Mouse (Mus musculus) lung, embryonic 16.5 days (tissue): ENCODE measurements around the gene Setdb1. TPM values are rescaled to one million over a fixed set of nuclear protein-coding genes. Genes with fewer than 3 reads are reported as not detected.
"Not testable (repeated sequence)": the region's sequence is repeated elsewhere in the genome, so short reads cannot be mapped to it uniquely, and the experiment has no call there.

Source experiments
- ATAC-seq: fragments of 200-750 bp; cut with Nextera tagmentation; 2 replicates; pipeline ENCODE4 v1.8.0; 2017; ENCODE audit warnings: low read depth, mild to moderate bottlenecking, moderate library complexity
- H3K27ac ChIP-seq: fragments of 300-500 bp; sonication (generic); 2 replicates; pipeline ENCODE4 v1.5.1; 2014; ENCODE audit warnings: mild to moderate bottlenecking, control low read depth, low read length
- H3K27me3 ChIP-seq: fragments of 300-500 bp; sonication (generic); 2 replicates; pipeline ENCODE4 v1.6.1; 2014; ENCODE audit warnings: low read depth, low read length, mixed read lengths; ENCODE audit not compliant: control insufficient read depth, insufficient read depth
- H3K36me3 ChIP-seq: fragments of 300-500 bp; sonication (generic); 2 replicates; pipeline ENCODE4 v1.6.1; 2014; ENCODE audit warnings: low read length; ENCODE audit not compliant: control insufficient read depth, insufficient read depth
- H3K4me1 ChIP-seq: fragments of 300-500 bp; sonication (generic); replicated peaks from 2 replicates; pipeline ENCODE4 v1.6.1; 2014; ENCODE audit warnings: low read length, mixed read lengths; ENCODE audit not compliant: control insufficient read depth, insufficient read depth
- H3K4me2 ChIP-seq: fragments of 300-500 bp; sonication (generic); 2 replicates; pipeline ENCODE4 v1.6.1; 2014; ENCODE audit warnings: low read depth, low read length, control low read depth
- H3K4me3 ChIP-seq: fragments of 300-500 bp; sonication (generic); 2 replicates; pipeline ENCODE4 v1.5.1; 2014; ENCODE audit warnings: mild to moderate bottlenecking, low read length, control low read depth
- H3K9ac ChIP-seq: fragments of 300-500 bp; sonication (generic); 2 replicates; pipeline ENCODE4 v1.6.1; 2014; ENCODE audit warnings: low read length, control low read depth
- H3K9me3 ChIP-seq: fragments of 300-500 bp; sonication (generic); 2 replicates; pipeline ENCODE4 v1.6.1; 2016; ENCODE audit warnings: low read length; ENCODE audit not compliant: control insufficient read depth
- WGBS: fragments of 180-500 bp; shearing (Covaris S2); extraction: QIAGEN DNeasy Blood & Tissue Kit; methylation state at CpG from one replicate; pipeline ENCODE4 v1.1.7; 2014; 5-methylcytosine and 5-hydroxymethylcytosine counted together
- polyA plus RNA-seq: library from polyadenylated mRNA; unstranded; fragments of >200 nt; fragmentation: Nextera tagmentation; extraction: Ambion mirVana; gene quantifications from 2 replicates; pipeline ENCODE4 v1.2.1, GENCODE M21; 2015

Gene Setdb1
- 35.4 and 38.4 TPM in 2 replicates for polyA plus RNA-seq

DNA sequence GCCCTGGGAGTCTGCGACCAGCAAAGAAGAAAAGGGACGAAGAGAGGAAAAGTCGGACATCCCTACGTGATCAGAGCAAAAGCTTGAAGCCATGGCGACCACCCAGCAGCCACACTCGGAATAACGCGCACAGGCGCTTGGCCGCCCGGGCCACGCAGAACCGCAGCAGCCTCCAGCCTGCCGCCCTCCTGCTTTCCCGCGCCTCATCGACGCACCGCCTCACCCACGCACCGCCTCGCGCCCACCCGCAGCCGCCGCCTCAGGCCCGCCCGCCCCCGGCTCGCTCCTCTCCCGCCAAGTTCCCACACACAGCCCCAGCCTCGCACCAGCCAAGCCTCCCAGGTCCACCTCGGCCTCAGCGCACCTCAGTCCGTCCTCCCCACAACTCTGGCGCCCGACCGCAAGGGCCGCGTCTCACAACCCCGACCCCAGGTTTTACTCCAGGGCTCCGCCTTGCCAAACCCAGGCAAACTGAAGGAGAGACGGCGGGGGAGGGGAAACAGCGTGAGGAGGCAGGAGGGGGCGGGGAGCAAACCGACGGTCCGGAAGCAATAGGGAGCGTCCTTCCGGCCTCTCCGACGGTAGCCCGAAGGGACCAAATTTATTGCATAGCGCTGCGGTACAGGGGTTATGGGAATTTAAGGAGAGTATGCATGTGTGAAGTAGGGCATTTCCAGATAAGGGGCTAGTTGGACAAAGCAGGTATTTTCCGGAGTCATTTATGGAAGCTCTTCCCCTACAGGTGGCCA lies at the start of gene Setdb1:
TSS of gene Setdb1 (minus strand) at position 502 of the 749 bp plus-strand sequence.
- not testable (repeated sequence) for H3K4me1 ChIP-seq, H3K27me3 ChIP-seq, H3K9me3 ChIP-seq, H3K27ac ChIP-seq, H3K36me3 ChIP-seq
- H3K4me3 ChIP-seq = peak within 1 kb of the TSS; percentile 59
- peak within 1 kb of the TSS; percentile 51 for H3K4me2 ChIP-seq
- 0% methylated on average over 27 of the region's 57 CpGs for WGBS
- peak within 1 kb of the TSS; percentile 67 for H3K9ac ChIP-seq
- ATAC-seq = peak; percentile 96

DNA sequence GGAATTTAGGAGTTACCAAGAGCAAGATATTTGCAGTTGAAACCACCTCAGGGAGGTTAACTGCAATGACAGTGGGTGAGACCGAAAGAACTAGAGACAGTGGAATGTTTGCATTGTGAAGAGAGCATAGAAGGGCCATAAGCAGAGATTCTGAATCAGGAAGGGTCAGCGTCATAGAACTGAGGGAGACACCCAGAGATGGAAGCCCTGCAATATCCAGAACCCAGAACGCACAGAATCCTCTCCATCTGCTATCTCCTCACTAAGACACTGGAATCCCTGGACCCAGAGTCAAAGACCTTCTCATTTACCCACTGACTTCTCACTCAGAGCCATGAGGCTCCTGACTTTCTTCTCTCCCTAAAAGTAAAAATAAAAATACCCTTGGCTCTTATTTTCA lies 45.7 kb upstream of the Setdb1 start, which contains the start of gene 4930558C23Rik:
TSS of gene 4930558C23Rik (minus strand) at position 101 of the 400 bp plus-strand sequence.
- Histone ChIP-seq H3K27me3 (no peaks in the 10 kb centered on the region), H3K27ac (no peak within 1 kb of the TSS), H3K4me3 (no peak within 1 kb of the TSS), H3K9ac (no peak within 1 kb of the TSS), H3K4me2 (no peak within 1 kb of the TSS), H3K36me3 (no peaks in the 10 kb centered on the region), H3K4me1 (no peaks in the 10 kb centered on the region), H3K9me3 (no peaks in the 10 kb centered on the region)
- 81% methylated on average over 3 of the region's 3 CpGs for WGBS
- no peak for ATAC-seq

DNA sequence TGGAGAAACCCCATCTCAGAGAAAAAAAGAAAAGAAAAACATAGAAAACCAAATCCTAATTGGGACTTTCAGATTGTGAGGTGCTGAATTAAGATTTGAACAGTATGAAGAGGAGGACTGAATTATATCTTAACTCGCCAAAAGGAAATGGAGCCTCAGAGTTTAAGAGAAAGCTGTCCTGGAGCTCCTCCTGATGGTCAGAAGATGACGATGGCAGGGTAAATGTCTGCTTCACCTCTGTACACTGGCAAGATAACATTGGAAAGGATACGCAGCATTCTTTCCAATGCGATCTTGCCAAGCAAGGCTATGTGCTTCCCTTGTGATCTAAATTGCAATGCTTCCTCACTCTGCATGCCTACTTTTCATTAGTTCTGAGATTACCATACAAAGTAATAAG lies 37.4 kb upstream of the Setdb1 start:
- Histone ChIP-seq H3K27me3 (no peaks in the 10 kb centered on the region), H3K9me3 (0 out of 2 replicates have a peak, but pooled peaks cover 4% of the 10 kb centered on the region), H3K4me2 (no peak overlapping the region), H3K9ac (no peak overlapping the region), H3K4me1 (no peaks in the 10 kb centered on the region), H3K36me3 (no peaks in the 10 kb centered on the region), H3K4me3 (no peak overlapping the region), H3K27ac (no peak overlapping the region)
- ATAC-seq = no peak
- 84% methylated on average over 4 of the region's 4 CpGs for WGBS

DNA sequence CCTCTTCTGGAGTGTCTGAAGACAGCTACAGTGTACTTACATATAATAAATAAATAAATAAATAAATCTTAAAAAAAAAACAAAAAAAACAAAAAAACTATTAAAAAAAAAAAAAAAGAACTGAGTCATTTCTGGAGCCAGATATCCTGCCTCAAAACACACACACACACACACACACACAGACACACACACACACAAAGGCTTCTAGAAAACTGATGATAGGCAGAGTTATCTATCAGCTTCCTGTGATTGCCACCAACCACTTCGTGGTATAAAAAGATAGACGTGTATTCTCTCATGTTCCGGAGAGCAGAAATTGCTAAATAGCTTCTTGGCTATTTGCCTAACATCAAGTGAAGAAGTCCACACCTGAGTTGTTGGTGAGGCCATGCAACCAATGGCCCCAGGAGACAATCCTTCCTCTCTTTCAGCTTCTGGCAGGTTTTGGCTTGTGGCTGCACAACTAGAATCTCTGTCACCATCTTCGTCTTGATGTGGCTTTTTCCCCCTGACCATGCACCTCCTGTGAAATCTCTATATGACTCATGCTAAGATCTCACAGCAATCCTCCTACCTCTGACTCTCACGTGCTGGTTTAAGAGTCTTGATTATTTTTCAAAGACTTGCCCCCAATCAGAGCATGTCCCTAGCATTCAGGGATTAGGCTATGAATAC lies 28.5 kb upstream of the Setdb1 start:
- Histone ChIP-seq H3K4me2 (no peak overlapping the region), H3K9ac (no peak overlapping the region), H3K27me3 (no peaks in the 10 kb centered on the region), H3K36me3 (no peaks in the 10 kb centered on the region), H3K9me3 (no peaks in the 10 kb centered on the region), H3K27ac (no peak overlapping the region), H3K4me1 (no peaks in the 10 kb centered on the region), H3K4me3 (no peak overlapping the region)
- ATAC-seq = no peak
- WGBS = 77% methylated on average over 5 of the region's 5 CpGs

DNA sequence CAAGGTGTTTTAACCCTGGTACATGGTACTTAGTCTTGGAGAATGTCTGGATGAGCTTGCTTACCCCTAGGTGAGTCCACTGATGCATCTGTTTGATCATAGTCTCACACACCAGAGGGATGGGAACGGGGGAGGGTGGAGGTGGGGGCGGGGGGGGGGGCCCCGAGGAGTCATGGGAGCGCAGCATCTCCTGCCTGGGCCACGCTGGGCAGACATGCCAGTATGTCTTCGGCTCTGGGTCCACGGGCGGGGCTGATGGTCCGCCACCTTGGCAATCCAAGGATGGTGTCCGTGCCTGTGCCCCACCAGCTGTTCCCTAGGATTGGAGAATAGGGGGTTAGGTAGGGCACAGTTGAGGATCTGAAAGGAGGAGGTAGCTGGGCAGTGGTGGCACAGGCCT lies 16.2 kb upstream of the Setdb1 start:
- no peaks in the 10 kb centered on the region for H3K36me3 ChIP-seq
- no peak for ATAC-seq
- no peaks in the 10 kb centered on the region for H3K4me1 ChIP-seq
- peaks cover 4% of the 10 kb centered on the region; the same call in 1 of the 2 replicates for H3K9me3 ChIP-seq
- no peak overlapping the region for H3K4me2 ChIP-seq
- H3K27ac ChIP-seq = no peak overlapping the region
- H3K27me3 ChIP-seq = no peaks in the 10 kb centered on the region
- no peak overlapping the region for H3K9ac ChIP-seq
- no peak overlapping the region for H3K4me3 ChIP-seq
- WGBS = 93% methylated on average over 9 of the region's 10 CpGs

DNA sequence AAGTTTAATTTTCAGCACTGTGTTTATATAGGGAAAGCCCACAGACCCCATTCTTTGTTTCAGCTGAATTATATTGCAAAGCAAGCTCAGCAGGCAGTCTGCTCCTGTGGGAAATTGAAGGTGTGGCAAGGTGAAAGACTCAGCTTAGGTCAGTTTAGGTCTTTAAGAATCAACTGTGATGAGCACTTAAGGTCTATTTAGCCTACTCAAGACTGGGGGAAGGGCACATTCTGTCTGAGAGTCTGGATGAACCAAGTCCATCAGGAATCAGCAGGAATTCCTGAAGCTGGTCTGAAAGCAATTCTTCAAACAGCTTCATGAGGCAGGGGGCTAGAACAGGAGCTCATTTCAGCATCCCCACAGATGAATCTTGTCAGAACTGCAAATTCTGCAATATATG lies 13.1 kb upstream of the Setdb1 start:
- Histone ChIP-seq H3K4me1 (no peaks in the 10 kb centered on the region), H3K27me3 (no peaks in the 10 kb centered on the region), H3K4me2 (no peak overlapping the region), H3K4me3 (no peak overlapping the region), H3K9ac (no peak overlapping the region), H3K9me3 (no peaks in the 10 kb centered on the region), H3K27ac (no peak overlapping the region), H3K36me3 (no peaks in the 10 kb centered on the region)
- no peak for ATAC-seq

DNA sequence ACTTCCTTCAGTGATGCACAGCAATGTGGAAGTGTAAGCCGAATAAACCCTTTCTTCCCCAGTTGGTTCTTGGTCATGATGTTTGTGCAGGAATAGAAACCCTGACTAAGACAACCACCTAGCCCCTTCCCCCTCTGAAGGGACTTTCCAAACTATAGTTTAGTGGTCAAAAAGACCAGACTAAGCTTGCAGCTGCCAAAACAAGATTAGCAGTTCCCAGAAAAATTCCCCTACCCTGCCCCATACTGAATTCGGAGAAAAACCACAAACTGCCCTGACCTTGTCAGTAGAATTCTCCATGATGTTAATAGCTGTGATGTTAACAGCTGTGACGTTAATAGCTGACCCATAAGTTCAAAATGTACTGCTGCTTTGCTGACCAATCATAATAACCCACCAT lies 3.3 kb upstream of the Setdb1 start:
- H3K9ac ChIP-seq, H3K4me2 ChIP-seq, H3K27me3 ChIP-seq, H3K36me3 ChIP-seq, H3K4me1 ChIP-seq, H3K27ac ChIP-seq, H3K9me3 ChIP-seq, H3K4me3 ChIP-seq, ATAC-seq: not testable (repeated sequence)
- WGBS = 64% methylated on average over 3 of the region's 3 CpGs

DNA sequence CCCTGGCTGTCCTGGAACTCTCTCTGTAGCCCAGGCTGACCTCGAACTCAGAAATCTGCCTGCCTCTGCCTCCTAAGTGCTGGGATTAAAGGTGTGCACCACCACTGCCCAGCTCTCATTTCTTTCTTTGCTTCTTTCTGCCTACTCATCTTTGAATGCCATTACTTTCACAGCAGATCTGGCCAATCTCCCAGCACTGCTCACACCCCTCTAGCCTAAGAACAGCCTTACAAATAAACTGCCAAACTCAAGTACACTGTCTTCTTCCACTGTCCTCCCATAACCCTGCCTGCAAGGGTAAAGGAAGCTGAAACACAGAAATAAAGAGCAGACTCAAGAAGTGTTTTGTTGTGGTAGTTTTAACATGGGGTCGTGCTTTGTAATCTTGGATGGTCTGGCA lies 744 bp upstream of the Setdb1 start:
- WGBS = 94% methylated on average over 2 of the region's 2 CpGs
- no peak for ATAC-seq
- Histone ChIP-seq H3K9me3 (no peaks in the 10 kb centered on the region), H3K27me3 (no peaks in the 10 kb centered on the region), H3K36me3 (peaks cover 8% of the 10 kb centered on the region; the same call in 1 of the 2 replicates), H3K9ac (no peak overlapping the region), H3K4me1 (peaks cover 3% of the 10 kb centered on the region; the same call in 1 of the 2 replicates), H3K4me2 (no peak overlapping the region), H3K27ac (no peak overlapping the region), H3K4me3 (no peak overlapping the region)

DNA sequence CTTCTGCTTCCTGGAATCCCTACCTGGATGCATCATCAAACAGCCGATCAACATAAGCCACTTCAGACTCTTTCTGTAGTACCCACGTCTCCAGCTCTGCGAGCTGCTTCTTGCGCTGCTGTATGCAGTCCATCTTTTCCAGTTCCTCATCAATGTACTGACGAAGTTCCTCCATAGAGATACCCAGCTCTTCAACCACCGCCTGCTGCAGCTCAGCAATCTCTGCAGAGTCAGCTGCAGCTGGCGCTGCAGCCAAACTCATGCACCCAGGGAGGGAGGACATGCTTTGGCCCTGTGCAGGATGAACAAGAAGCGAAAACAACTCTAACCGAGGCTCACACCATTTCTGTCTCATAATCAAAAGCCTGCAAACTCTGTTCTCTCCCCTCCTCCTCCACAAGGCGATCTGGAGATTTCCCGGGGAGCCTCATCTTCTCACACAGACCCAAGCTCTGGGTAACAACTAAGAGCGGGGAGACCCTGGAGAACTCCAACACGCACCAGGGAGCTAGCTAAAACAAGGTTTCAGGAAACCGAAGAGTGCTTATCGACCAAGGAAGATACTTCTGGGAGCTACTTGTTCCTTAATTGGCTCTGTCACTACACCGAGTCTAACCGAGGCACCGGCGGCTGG lies 974 bp downstream of the Setdb1 start:
- not testable (repeated sequence) for H3K9me3 ChIP-seq, H3K27ac ChIP-seq, ATAC-seq, H3K27me3 ChIP-seq, H3K36me3 ChIP-seq, H3K4me1 ChIP-seq
- Histone ChIP-seq H3K4me3 (peak overlapping the region; percentile 59), H3K9ac (peak overlapping the region; percentile 67; the same call in 1 of the 2 replicates), H3K4me2 (peak overlapping the region; percentile 51)
- 13% methylated on average over 8 of the region's 19 CpGs for WGBS
